Mouse (Mus musculus): Measurements from ENCODE around the gene Palm.
A peak's percentile ranks its signal among the peaks of the same experiment; 100 is the strongest.

Gene Palm

GRCm38 (mm10) chr10:79856704-79857451 is 63.5 kb downstream of the Palm start:
- no peak for DNase-seq

- DNase-seq = peak; percentile 58
Measured at GRCm38 (mm10) chr10:79857452-79857811, 64.1 kb downstream of the Palm start.

GRCm38 (mm10) chr10:79857894-79858293 is 64.5 kb downstream of the Palm start:
- no peak for DNase-seq

GRCm38 (mm10) chr10:79858416-79859074 is 65.2 kb downstream of the Palm start:
- peak; percentile 54 for DNase-seq

- DNase-seq = no peak
Measured at GRCm38 (mm10) chr10:79859116-79859515, 65.7 kb downstream of the Palm start.

- no peak for DNase-seq
Measured at GRCm38 (mm10) chr10:79860079-79860911, 66.9 kb downstream of the Palm start.

- no peak for DNase-seq
Measured at GRCm38 (mm10) chr10:79861230-79862048, 68.1 kb downstream of the Palm start.

- DNase-seq = no peak
Measured at GRCm38 (mm10) chr10:79862049-79862788, 68.8 kb downstream of the Palm start.

GRCm38 (mm10) chr10:79862925-79863324 is 69.6 kb downstream of the Palm start:
- no peak for DNase-seq

- DNase-seq = no peak
Measured at GRCm38 (mm10) chr10:79864351-79865188, 71.2 kb downstream of the Palm start.

- no peak for DNase-seq
Measured at GRCm38 (mm10) chr10:79865189-79865601, 71.8 kb downstream of the Palm start.

GRCm38 (mm10) chr10:79865801-79866295 is 72.5 kb downstream of the Palm start:
- no peak for DNase-seq

GRCm38 (mm10) chr10:79866601-79867000 is 73.2 kb downstream of the Palm start:
- no peak for DNase-seq

Data from thymus, postnatal 4 days (tissue).